In genomic region chr11:61493525-61494128, GRCm38 (mm10) we compare ENCODE assay signal across 8 mouse cellular contexts. TPM values are rescaled to one million over a fixed set of nuclear protein-coding genes. Genes with fewer than 3 reads are reported as not detected.
A peak's percentile ranks its signal among the peaks of the same experiment; 100 is the strongest.
DNase-seq lines count a peak whose midpoint lies in the region; ATAC-seq and TF ChIP-seq lines count a peak whose summit lies in the region.

No protein-coding gene starts in this region.

- WGBS in forebrain, embryonic 16.5 days: under 1% methylated on average over 33 of the region's 50 CpGs
- 1% methylated on average over 47 of the region's 50 CpGs for WGBS in midbrain, embryonic 11.5 days

- H3K4me1 ChIP-seq in forebrain, embryonic 16.5 days (replicated peaks; ENCODE audit: control insufficient read depth, insufficient read depth, low read length): peaks cover 34% of the 10 kb centered on the region
- peaks cover 10% of the 10 kb centered on the region for H3K4me1 ChIP-seq in midbrain, embryonic 11.5 days (ENCODE audit: control insufficient read depth, insufficient read depth, low read length)
- H3K4me1 ChIP-seq in testis, adult 2 months (ENCODE audit: control insufficient read depth, insufficient read depth, low read length): peaks cover 12% of the 10 kb centered on the region

- DNase-seq in embryo, embryonic 11 days: peak; percentile 59
- DNase-seq in embryo, embryonic 9.5 days (ENCODE audit: extremely low spot score): no peak
- DNase-seq in CD4-positive, CD25-positive, alpha-beta regulatory T cell, adult 2 months (ENCODE audit: low read depth, low spot score): peak; percentile 59
- DNase-seq in cerebellum, adult 11 months: peak; percentile 50
- peak; percentile 54 to 67 for DNase-seq in kidney, postnatal 4 days
- peak; percentile 94 for DNase-seq in midbrain, embryonic 11.5 days (ENCODE audit: low spot score, missing footprints)

- TF ChIP-seq POLR2A in testis, adult 2 months (IDR thresholded peaks at IDR 0.05; ENCODE audit: control insufficient read depth, low read depth, low read length): 0 out of 2 replicates have a peak, but pooled peaks have one; percentile 8

- no peak for TF ChIP-seq CTCF in testis, adult 2 months (IDR thresholded peaks at IDR 0.05; ENCODE audit: control insufficient read depth, insufficient read depth, insufficient replicate concordance, low read depth, low read length)

- peak; percentile 57 for ATAC-seq in forebrain, embryonic 16.5 days
- peak; percentile 66 for ATAC-seq in midbrain, embryonic 11.5 days (ENCODE audit: low FRiP score)

- H3K4me3 ChIP-seq in forebrain, embryonic 16.5 days (replicated peaks; ENCODE audit: low read length): peak overlapping the region; percentile 57
- peak overlapping the region; percentile 88 for H3K4me3 ChIP-seq in midbrain, embryonic 11.5 days (ENCODE audit: low read depth, low read length)
- peak overlapping the region; percentile 96 for H3K4me3 ChIP-seq in testis, adult 2 months (ENCODE audit: control insufficient read depth, low read depth, low read length)

- peak overlapping the region; percentile 89 for H3K4me2 ChIP-seq in forebrain, embryonic 16.5 days (ENCODE audit: low read length)
- H3K4me2 ChIP-seq in midbrain, embryonic 11.5 days: peak overlapping the region; percentile 87

- H3K36me3 ChIP-seq in forebrain, embryonic 16.5 days (ENCODE audit: control insufficient read depth, insufficient read depth): peaks cover 28% of the 10 kb centered on the region
- H3K36me3 ChIP-seq in midbrain, embryonic 11.5 days (ENCODE audit: control insufficient read depth, insufficient read depth, low read length): peaks cover 26% of the 10 kb centered on the region
- no peaks in the 10 kb centered on the region for H3K36me3 ChIP-seq in testis, adult 2 months (ENCODE audit: control insufficient read depth, insufficient read depth, low read length)

- peak overlapping the region; percentile 92 for H3K27ac ChIP-seq in forebrain, embryonic 16.5 days (ENCODE audit: low read length)
- H3K27ac ChIP-seq in midbrain, embryonic 11.5 days (ENCODE audit: low read depth, low read length): peak overlapping the region; percentile 72
- peak overlapping the region; percentile 51 for H3K27ac ChIP-seq in testis, adult 2 months (ENCODE audit: control insufficient read depth, insufficient read depth, low read depth, low read length)

- peak overlapping the region; percentile 91 for H3K9ac ChIP-seq in forebrain, embryonic 16.5 days (replicated peaks; ENCODE audit: low read depth, low read length)
- peak overlapping the region; percentile 88 for H3K9ac ChIP-seq in midbrain, embryonic 11.5 days (ENCODE audit: low read length)

- H3K9me3 ChIP-seq in forebrain, embryonic 16.5 days (ENCODE audit: control insufficient read depth, low read length): no peaks in the 10 kb centered on the region
- no peaks in the 10 kb centered on the region for H3K9me3 ChIP-seq in midbrain, embryonic 11.5 days (ENCODE audit: control insufficient read depth, low read length)

- H3K27me3 ChIP-seq in forebrain, embryonic 16.5 days (replicated peaks; ENCODE audit: control insufficient read depth, insufficient read depth, low read length): no peaks in the 10 kb centered on the region
- H3K27me3 ChIP-seq in midbrain, embryonic 11.5 days (ENCODE audit: control insufficient read depth, insufficient read depth, low read length): no peaks in the 10 kb centered on the region
- no peaks in the 10 kb centered on the region for H3K27me3 ChIP-seq in testis, adult 2 months (ENCODE audit: control insufficient read depth, insufficient read depth, low read length)

RNA-seq across cellular contexts. Expression of gene Mapk7, which starts 0.6 kb away (rescaled TPM):
- 111 and 118 TPM in 2 replicates for polyA plus RNA-seq in forebrain, embryonic 16.5 days (2015; fragmentation: Nextera tagmentation; extraction: Ambion mirVana)
- 51.0 and 58.3 TPM in 2 replicates for polyA plus RNA-seq in midbrain, embryonic 11.5 days (2014; fragmentation: Nextera tagmentation; extraction: Ambion mirVana)
- 9.6 and 10.6 TPM in 2 replicates for polyA plus RNA-seq in testis, adult 2 months (2012; rRNA removed)

RNA-seq across cellular contexts. Expression of gene Mfap4, which starts 8.4 kb away (rescaled TPM):
- 47.4 and 55.0 TPM in 2 replicates for polyA plus RNA-seq in forebrain, embryonic 16.5 days (2015; fragmentation: Nextera tagmentation; extraction: Ambion mirVana)
- 69.8 and 78.9 TPM in 2 replicates for polyA plus RNA-seq in midbrain, embryonic 11.5 days (2014; fragmentation: Nextera tagmentation; extraction: Ambion mirVana)
- polyA plus RNA-seq in testis, adult 2 months (2012; rRNA removed): 24.6 and 29.5 TPM in 2 replicates

RNA-seq across cellular contexts. Expression of gene B9d1, which starts 11.3 kb away (rescaled TPM):
- polyA plus RNA-seq in forebrain, embryonic 16.5 days (2015; fragmentation: Nextera tagmentation; extraction: Ambion mirVana): 32.6 and 36.1 TPM in 2 replicates
- 35.1 and 39.6 TPM in 2 replicates for polyA plus RNA-seq in midbrain, embryonic 11.5 days (2014; fragmentation: Nextera tagmentation; extraction: Ambion mirVana)
- polyA plus RNA-seq in testis, adult 2 months (2012; rRNA removed): 295 and 310 TPM in 2 replicates

RNA-seq across cellular contexts. Expression of gene Rnf112, which starts 39.7 kb away (rescaled TPM):
- 22.6 and 35.7 TPM in 2 replicates for polyA plus RNA-seq in forebrain, embryonic 16.5 days (2015; fragmentation: Nextera tagmentation; extraction: Ambion mirVana)
- polyA plus RNA-seq in midbrain, embryonic 11.5 days (2014; fragmentation: Nextera tagmentation; extraction: Ambion mirVana): 0.40 and 0.51 TPM in 2 replicates
- 18.2 and 18.4 TPM in 2 replicates for polyA plus RNA-seq in testis, adult 2 months (2012; rRNA removed)
